Mouse (Mus musculus) liver, embryonic 12.5 days (tissue): ENCODE measurements around the gene Sbsn. TPM values are rescaled to one million over a fixed set of nuclear protein-coding genes. Genes with fewer than 3 reads are reported as not detected.
A peak's percentile ranks its signal among the peaks of the same experiment; 100 is the strongest.

Source experiments
- ATAC-seq: fragments of 200-750 bp; cut with Nextera tagmentation; 2 replicates; pipeline ENCODE4 v1.8.0; 2017; ENCODE audit warnings: moderate number of reproducible peaks, mild to moderate bottlenecking, moderate library complexity
- H3K27ac ChIP-seq: fragments of 300-500 bp; sonication (generic); 2 replicates; pipeline ENCODE4 v1.5.1; 2016; ENCODE audit warnings: mild to moderate bottlenecking
- H3K27me3 ChIP-seq: fragments of 300-500 bp; sonication (generic); replicated peaks from 2 replicates; pipeline ENCODE4 v1.6.1; 2016; ENCODE audit warnings: mild to moderate bottlenecking, moderate library complexity
- H3K36me3 ChIP-seq: fragments of 300-500 bp; sonication (generic); 2 replicates; pipeline ENCODE4 v1.6.1; 2016; ENCODE audit warnings: mild to moderate bottlenecking, moderate library complexity
- H3K4me1 ChIP-seq: fragments of 300-500 bp; sonication (generic); 2 replicates; pipeline ENCODE4 v1.6.1; 2016
- H3K4me2 ChIP-seq: fragments of 300-500 bp; sonication (generic); 2 replicates; pipeline ENCODE4 v1.6.1; 2016; ENCODE audit warnings: mild to moderate bottlenecking, moderate library complexity
- H3K4me3 ChIP-seq: fragments of 300-500 bp; sonication (generic); 2 replicates; pipeline ENCODE4 v1.5.1; 2016; ENCODE audit warnings: mild to moderate bottlenecking, moderate library complexity
- H3K9ac ChIP-seq: fragments of 300-500 bp; sonication (generic); 2 replicates; pipeline ENCODE4 v1.6.1; 2016; ENCODE audit warnings: mild to moderate bottlenecking, moderate library complexity
- H3K9me3 ChIP-seq: fragments of 300-500 bp; sonication (generic); replicated peaks from 2 replicates; pipeline ENCODE4 v1.6.1; 2016; ENCODE audit warnings: mild to moderate bottlenecking, moderate library complexity
- WGBS: fragments of 180-500 bp; shearing (Covaris S2); methylation state at CpG from one replicate; pipeline ENCODE4 v1.1.7; 2016; ENCODE audit not compliant: insufficient replicate concordance; 5-methylcytosine and 5-hydroxymethylcytosine counted together
- polyA plus RNA-seq: library from polyadenylated mRNA; unstranded; fragments of >200 nt; fragmentation: Nextera tagmentation; extraction: Ambion mirVana; gene quantifications from 2 replicates; pipeline ENCODE4 v1.2.1, GENCODE M21; 2016

The Sbsn gene
- polyA plus RNA-seq = 0.19 and 0.41 TPM in 2 replicates

GRCm38 (mm10) chr7:30751086-30751669 lies at the start of gene Sbsn:
Sbsn (plus strand) TSS chr7:30751471.
- no peak within 1 kb of the TSS for H3K4me3 ChIP-seq
- H3K4me1 ChIP-seq = no peaks in the 10 kb centered on the region
- no peak within 1 kb of the TSS for H3K27ac ChIP-seq
- WGBS = 46% methylated on average over 5 of the region's 5 CpGs
- ATAC-seq = no peak
- no peak within 1 kb of the TSS for H3K4me2 ChIP-seq
- H3K27me3 ChIP-seq = no peaks in the 10 kb centered on the region
- 0 out of 2 replicates have a peak, but pooled peaks cover 9% of the 10 kb centered on the region for H3K9me3 ChIP-seq
- no peak within 1 kb of the TSS for H3K9ac ChIP-seq
- H3K36me3 ChIP-seq = peaks cover 5% of the 10 kb centered on the region; the same call in 1 of the 2 replicates

DNA sequence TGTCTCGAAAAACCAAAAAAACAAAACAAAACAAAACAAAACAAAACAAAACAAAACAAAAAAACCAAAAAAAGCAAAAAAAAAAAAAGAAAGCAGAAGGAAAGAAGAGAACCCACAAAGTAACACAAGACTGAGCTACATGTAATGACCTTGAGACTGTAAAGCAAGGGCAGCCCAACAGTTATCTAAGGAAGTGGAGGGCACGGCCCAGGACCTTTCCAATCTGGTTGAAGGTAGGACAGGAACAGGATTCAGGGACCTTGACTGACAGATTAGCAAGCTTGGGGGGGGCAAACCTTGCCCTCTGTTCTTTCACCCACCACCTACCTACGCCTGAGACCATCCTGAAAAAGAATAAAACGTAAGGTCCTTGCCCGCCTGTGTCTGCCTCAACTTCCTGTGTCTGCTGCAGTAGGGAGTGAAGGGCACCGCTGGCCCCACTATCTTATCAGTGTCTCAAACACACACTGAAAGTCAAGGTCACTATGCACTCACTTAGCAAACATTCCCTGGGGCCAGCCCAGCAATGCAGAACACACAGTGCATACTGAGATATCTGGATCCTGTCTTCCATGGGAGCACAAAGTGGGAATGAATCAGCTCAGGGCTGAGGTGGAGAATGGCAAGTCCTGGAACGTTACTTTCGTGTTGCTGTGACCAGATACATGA lies 44.9 kb upstream of the Sbsn start:
- H3K9ac ChIP-seq = no peak overlapping the region
- H3K4me1 ChIP-seq = peaks cover 26% of the 10 kb centered on the region
- H3K9me3 ChIP-seq = no peaks in the 10 kb centered on the region
- H3K4me3 ChIP-seq = no peak overlapping the region
- H3K27ac ChIP-seq = no peak overlapping the region
- ATAC-seq = peak; percentile 68
- H3K27me3 ChIP-seq = peaks cover 10% of the 10 kb centered on the region; the same call in 1 of the 2 replicates
- H3K4me2 ChIP-seq = peak overlapping the region; percentile 45
- 28% methylated on average over 8 of the region's 8 CpGs for WGBS
- no peaks in the 10 kb centered on the region for H3K36me3 ChIP-seq

DNA sequence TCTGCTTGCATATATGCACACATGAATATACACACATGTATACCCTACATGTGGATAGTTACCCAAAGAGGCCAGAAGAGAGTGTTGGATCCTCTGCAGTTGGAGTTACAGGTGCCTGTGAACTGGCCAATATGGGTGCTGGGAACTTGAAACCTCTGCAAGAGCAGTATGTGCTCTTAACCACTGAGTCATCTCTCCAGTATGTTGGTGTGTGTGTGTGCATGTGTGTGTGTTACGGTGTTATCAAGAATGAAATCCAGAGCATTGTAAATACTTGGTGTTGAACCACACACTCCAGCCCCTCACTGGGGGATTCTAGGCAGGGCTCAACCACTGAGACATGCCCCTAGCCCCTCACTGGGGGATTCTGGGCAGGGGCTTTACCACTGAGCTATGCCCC lies 43.8 kb upstream of the Sbsn start:
- H3K36me3 ChIP-seq = no peaks in the 10 kb centered on the region
- WGBS = 81% methylated on average over 1 of the region's 1 CpGs
- H3K27me3 ChIP-seq = peaks cover 21% of the 10 kb centered on the region; the same call in 1 of the 2 replicates
- H3K4me1 ChIP-seq = peaks cover 28% of the 10 kb centered on the region
- ATAC-seq = no peak
- no peak overlapping the region for H3K4me3 ChIP-seq
- no peak overlapping the region for H3K4me2 ChIP-seq
- no peak overlapping the region for H3K9ac ChIP-seq
- H3K27ac ChIP-seq = no peak overlapping the region
- no peaks in the 10 kb centered on the region for H3K9me3 ChIP-seq

GRCm38 (mm10) chr7:30711942-30712341 lies 39.3 kb upstream of the Sbsn start, which contains the start of gene Atp4a:
Atp4a (plus strand) TSS chr7:30712209.
- 59% methylated on average over 3 of the region's 3 CpGs for WGBS
- ATAC-seq = peak; percentile 50; the same call in 1 of the 2 replicates
- H3K4me3 ChIP-seq = no peak within 1 kb of the TSS
- peaks cover 13% of the 10 kb centered on the region for H3K4me1 ChIP-seq
- no peak within 1 kb of the TSS for H3K4me2 ChIP-seq
- H3K27me3 ChIP-seq = peaks cover 60% of the 10 kb centered on the region
- H3K36me3 ChIP-seq = no peaks in the 10 kb centered on the region
- no peak within 1 kb of the TSS for H3K27ac ChIP-seq
- no peak within 1 kb of the TSS for H3K9ac ChIP-seq
- no peaks in the 10 kb centered on the region for H3K9me3 ChIP-seq

- Histone ChIP-seq H3K9me3 (no peaks in the 10 kb centered on the region), H3K4me3 (peak overlapping the region; percentile 46), H3K4me2 (peak overlapping the region; percentile 74), H3K27ac (no peak overlapping the region), H3K27me3 (peaks cover 68% of the 10 kb centered on the region), H3K9ac (peak overlapping the region; percentile 25; the same call in 1 of the 2 replicates), H3K36me3 (no peaks in the 10 kb centered on the region), H3K4me1 (peaks cover 15% of the 10 kb centered on the region)
- 6% methylated on average over 43 of the region's 43 CpGs for WGBS
- ATAC-seq = peak; percentile 95
Observed at GRCm38 (mm10) chr7:30717006-30717715, 34.1 kb upstream of the Sbsn start.

DNA sequence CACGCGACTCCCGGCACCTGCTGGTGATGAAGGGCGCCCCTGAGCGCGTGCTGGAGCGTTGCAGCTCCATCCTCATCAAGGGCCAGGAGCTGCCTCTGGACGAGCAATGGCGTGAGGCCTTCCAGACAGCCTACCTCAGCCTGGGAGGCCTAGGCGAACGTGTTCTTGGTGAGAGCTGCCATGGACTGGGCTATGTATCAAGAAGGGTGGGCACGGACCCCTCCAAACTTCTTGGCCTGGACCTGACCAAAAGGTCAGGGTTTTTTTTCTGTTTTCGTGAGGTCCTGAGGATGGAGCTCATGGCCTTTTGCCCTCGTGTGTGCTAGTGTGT lies 33.6 kb upstream of the Sbsn start:
- H3K9ac ChIP-seq = peak overlapping the region; percentile 25; the same call in 1 of the 2 replicates
- no peak for ATAC-seq
- H3K27me3 ChIP-seq = peaks cover 63% of the 10 kb centered on the region
- peak overlapping the region; percentile 46 for H3K4me3 ChIP-seq
- no peaks in the 10 kb centered on the region for H3K36me3 ChIP-seq
- WGBS = 16% methylated on average over 14 of the region's 14 CpGs
- no peaks in the 10 kb centered on the region for H3K9me3 ChIP-seq
- H3K4me1 ChIP-seq = peaks cover 15% of the 10 kb centered on the region
- no peak overlapping the region for H3K27ac ChIP-seq
- H3K4me2 ChIP-seq = peak overlapping the region; percentile 74

- Histone ChIP-seq H3K36me3 (no peaks in the 10 kb centered on the region), H3K27me3 (peaks cover 49% of the 10 kb centered on the region), H3K9me3 (no peaks in the 10 kb centered on the region), H3K27ac (no peak overlapping the region), H3K4me1 (peaks cover 21% of the 10 kb centered on the region), H3K4me3 (no peak overlapping the region), H3K4me2 (no peak overlapping the region), H3K9ac (no peak overlapping the region)
- 78% methylated on average over 5 of the region's 5 CpGs for WGBS
- no peak for ATAC-seq
Observed at GRCm38 (mm10) chr7:30719669-30720068, 31.6 kb upstream of the Sbsn start.

GRCm38 (mm10) chr7:30721286-30721685 lies 30.0 kb upstream of the Sbsn start:
- ATAC-seq = no peak
- Histone ChIP-seq H3K9me3 (no peaks in the 10 kb centered on the region), H3K4me1 (peaks cover 21% of the 10 kb centered on the region), H3K27me3 (peaks cover 33% of the 10 kb centered on the region), H3K36me3 (peaks cover under 1% of the 10 kb centered on the region; the same call in 1 of the 2 replicates), H3K4me3 (no peak overlapping the region), H3K27ac (no peak overlapping the region), H3K9ac (no peak overlapping the region), H3K4me2 (no peak overlapping the region)
- WGBS = 80% methylated on average over 7 of the region's 7 CpGs

GRCm38 (mm10) chr7:30723274-30723953 lies 27.9 kb upstream of the Sbsn start:
- no peak for ATAC-seq
- Histone ChIP-seq H3K4me2 (no peak overlapping the region), H3K9me3 (no peaks in the 10 kb centered on the region), H3K27ac (no peak overlapping the region), H3K9ac (no peak overlapping the region), H3K4me1 (peaks cover 14% of the 10 kb centered on the region), H3K4me3 (no peak overlapping the region), H3K36me3 (peaks cover 18% of the 10 kb centered on the region), H3K27me3 (peaks cover 13% of the 10 kb centered on the region)
- 63% methylated on average over 6 of the region's 6 CpGs for WGBS

DNA sequence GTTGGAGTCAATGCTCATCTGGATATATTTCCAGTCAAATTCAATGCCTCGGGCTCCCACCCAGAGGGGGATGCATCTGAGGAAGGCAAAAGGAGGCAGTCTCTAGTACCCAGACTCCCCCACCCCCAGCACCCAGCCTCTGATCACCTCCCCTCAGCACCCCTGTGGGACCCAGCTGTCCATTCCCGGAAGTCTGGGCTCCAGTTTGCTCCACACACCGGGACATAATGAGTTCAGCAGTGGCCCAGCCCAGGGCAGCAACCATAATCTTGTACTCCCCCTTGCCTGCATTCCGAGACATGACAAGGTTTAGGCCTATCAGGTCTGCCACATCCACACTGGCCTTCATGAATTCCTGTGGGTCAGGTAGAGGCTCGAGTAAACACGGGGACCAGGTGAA lies 23.1 kb upstream of the Sbsn start:
- ATAC-seq = no peak
- Histone ChIP-seq H3K4me1 (peaks cover 28% of the 10 kb centered on the region), H3K9me3 (no peaks in the 10 kb centered on the region), H3K4me2 (peak overlapping the region; percentile 92), H3K36me3 (peaks cover 35% of the 10 kb centered on the region), H3K4me3 (peak overlapping the region; percentile 78), H3K27me3 (no peaks in the 10 kb centered on the region), H3K27ac (0 out of 2 replicates have a peak overlapping the region, but pooled peaks have one; percentile 83), H3K9ac (peak overlapping the region; percentile 81)
- WGBS = 72% methylated on average over 6 of the region's 6 CpGs

GRCm38 (mm10) chr7:30728739-30729395 lies 22.4 kb upstream of the Sbsn start:
- WGBS = 7% methylated on average over 26 of the region's 26 CpGs
- Histone ChIP-seq H3K4me1 (peaks cover 23% of the 10 kb centered on the region), H3K27ac (peak overlapping the region; percentile 83), H3K4me3 (peak overlapping the region; percentile 78), H3K36me3 (peaks cover 41% of the 10 kb centered on the region), H3K27me3 (no peaks in the 10 kb centered on the region), H3K9me3 (no peaks in the 10 kb centered on the region), H3K4me2 (peak overlapping the region; percentile 92), H3K9ac (peak overlapping the region; percentile 81)
- ATAC-seq = peak; percentile 33
